11 mouse cellular contexts compared by ENCODE assay signal in the genomic region with DNA sequence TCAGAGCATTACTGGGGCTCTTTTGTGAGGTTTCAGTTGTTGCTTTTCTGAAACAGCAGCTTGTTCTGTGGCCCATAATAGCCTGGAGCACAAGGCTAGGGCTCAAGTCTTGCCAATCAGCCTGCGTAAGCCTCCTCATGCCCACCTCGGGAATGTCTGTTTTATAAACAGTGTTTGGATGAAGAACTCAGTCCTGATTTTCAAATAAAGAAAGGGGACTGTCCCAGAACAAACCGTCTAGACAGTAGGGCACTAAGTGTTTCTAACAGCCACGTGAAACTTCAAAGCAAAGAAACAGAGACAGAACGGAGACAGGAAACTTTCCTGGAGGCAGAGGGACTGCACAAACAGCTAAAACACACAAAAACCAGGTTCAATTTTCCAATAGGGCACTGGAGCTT. TPM values are rescaled to one million over a fixed set of nuclear protein-coding genes. Genes with fewer than 3 reads are reported as not detected.
DNase-seq lines count a peak whose midpoint lies in the region; ATAC-seq lines count a peak whose summit lies in the region.
"Had no signal": no experiment of that assay in that cellular context is flagged by ENCODE, and none has a peak within 500 bp of the region (broad histone marks: within the 10 kb centered on the region; RNA-seq: fewer than 3 reads in every experiment).

No protein-coding gene starts in this region.

- DNase-seq in heart, postnatal 36 days = no peak
- DNase-seq in neural tube, embryonic 10.5 days (ENCODE audit: extremely low spot score, low spot score) = no peak
- peak; percentile 43 for DNase-seq in fibroblast of lung, adult 2 months (ENCODE audit: low read depth)
- DNase-seq in frontal cortex, postnatal 25 days (ENCODE audit: low spot score in 2 of 2) = no peak
- no peak for DNase-seq in thymus, adult 18-20 months
- DNase-seq: cerebellum, adult 11 months; kidney, adult 9 months had no signal

- H3K4me3 ChIP-seq in heart, embryonic 13.5 days = no peak overlapping the region
- H3K4me3 ChIP-seq in neural tube, embryonic 13.5 days = no peak overlapping the region
- no peak overlapping the region for H3K4me3 ChIP-seq in stomach, embryonic 16.5 days (replicated peaks; ENCODE audit: low read length)
- H3K4me3 ChIP-seq: midbrain, embryonic 12.5 days had no signal

- no peaks in the 10 kb centered on the region for H3K27me3 ChIP-seq in heart, embryonic 13.5 days (replicated peaks)
- H3K27me3 ChIP-seq in neural tube, embryonic 13.5 days = no peaks in the 10 kb centered on the region
- H3K27me3 ChIP-seq in stomach, embryonic 16.5 days (ENCODE audit: control insufficient read depth, insufficient read depth, low read length) = no peaks in the 10 kb centered on the region
- H3K27me3 ChIP-seq: midbrain, embryonic 12.5 days had no signal

- no peak for ATAC-seq in heart, embryonic 13.5 days (ENCODE audit: extremely low read depth, insufficient number of reproducible peaks, low FRiP score, low TSS enrichment)
- ATAC-seq in neural tube, embryonic 13.5 days (ENCODE audit: low read depth) = no peak
- ATAC-seq in stomach, embryonic 16.5 days (ENCODE audit: insufficient read depth, low FRiP score) = no peak

- H3K9ac ChIP-seq in heart, embryonic 13.5 days = peak overlapping the region; percentile 40; the same call in 1 of the 2 replicates
- no peak overlapping the region for H3K9ac ChIP-seq in neural tube, embryonic 13.5 days
- H3K9ac ChIP-seq in stomach, embryonic 16.5 days (ENCODE audit: low read length) = no peak overlapping the region
- H3K9ac ChIP-seq: midbrain, embryonic 12.5 days had no signal

- intact Hi-C loops in heart, postnatal 36 days (cut with DNase I) = loop anchor here (2.0 kb wide), 1 partner anchor 235 kb away; no protein-coding TSS in a partner anchor

- 0 out of 2 replicates have a peak overlapping the region, but pooled peaks have one; percentile 28 for H3K27ac ChIP-seq in heart, embryonic 13.5 days (replicated peaks)
- peak overlapping the region; percentile 14 for H3K27ac ChIP-seq in neural tube, embryonic 13.5 days (replicated peaks)
- H3K27ac ChIP-seq in stomach, embryonic 16.5 days (ENCODE audit: low read length) = 0 out of 2 replicates have a peak overlapping the region, but pooled peaks have one; percentile 1

- no peaks in the 10 kb centered on the region; the same call in 1 of the 2 replicates for H3K9me3 ChIP-seq in heart, embryonic 13.5 days
- no peaks in the 10 kb centered on the region for H3K9me3 ChIP-seq in neural tube, embryonic 13.5 days
- no peaks in the 10 kb centered on the region for H3K9me3 ChIP-seq in stomach, embryonic 16.5 days (replicated peaks; ENCODE audit: control insufficient read depth, low read length)
- H3K9me3 ChIP-seq: midbrain, embryonic 12.5 days had no signal

- WGBS in heart, embryonic 13.5 days = 43% methylated on average over 5 of the region's 5 CpGs
- WGBS in neural tube, embryonic 13.5 days = 58% methylated on average over 5 of the region's 5 CpGs
- 31% methylated on average over 5 of the region's 5 CpGs for WGBS in stomach, embryonic 16.5 days

- peaks cover 10% of the 10 kb centered on the region for H3K36me3 ChIP-seq in heart, embryonic 13.5 days
- H3K36me3 ChIP-seq in neural tube, embryonic 13.5 days = peaks cover 8% of the 10 kb centered on the region
- H3K36me3 ChIP-seq in stomach, embryonic 16.5 days (ENCODE audit: control insufficient read depth, insufficient read depth, low read length) = no peaks in the 10 kb centered on the region

- H3K4me1 ChIP-seq in heart, embryonic 13.5 days = peaks cover 17% of the 10 kb centered on the region
- peaks cover 16% of the 10 kb centered on the region for H3K4me1 ChIP-seq in neural tube, embryonic 13.5 days (replicated peaks)
- peaks cover 12% of the 10 kb centered on the region for H3K4me1 ChIP-seq in stomach, embryonic 16.5 days (ENCODE audit: control insufficient read depth, insufficient read depth, low read length)

- H3K4me2 ChIP-seq in heart, embryonic 13.5 days = no peak overlapping the region
- no peak overlapping the region for H3K4me2 ChIP-seq in neural tube, embryonic 13.5 days
- H3K4me2 ChIP-seq in stomach, embryonic 16.5 days (ENCODE audit: low read depth, low read length) = no peak overlapping the region
- H3K4me2 ChIP-seq: midbrain, embryonic 12.5 days had no signal

RNA-seq across cellular contexts. Expression of a gene that starts 14.0 kb away (rescaled TPM):
- polyA plus RNA-seq in heart, embryonic 13.5 days (2015; fragmentation: Nextera tagmentation; extraction: Ambion mirVana) = 43.9 and 46.6 TPM in 2 replicates
- 10 to 100 TPM; 39.4 to 41.1 TPM for total RNA-seq in heart, postnatal 36 days (2021)
- polyA plus RNA-seq in neural tube, embryonic 13.5 days (2015; fragmentation: Nextera tagmentation; extraction: Ambion mirVana) = 55.2 and 57.7 TPM in 2 replicates
- polyA plus RNA-seq in stomach, embryonic 16.5 days (2015; fragmentation: Nextera tagmentation; extraction: Ambion mirVana) = 87.0 and 103 TPM in 2 replicates
